Mouse (Mus musculus) kidney, embryonic 14.5 days (tissue): Measurements from ENCODE around the gene Olfr1288. TPM values are rescaled to one million over a fixed set of nuclear protein-coding genes. Genes with fewer than 3 reads are reported as not detected.

ENCODE experiments used
- ATAC-seq: fragments of 200-750 bp; cut with Nextera tagmentation; 2 replicates; pipeline ENCODE4 v1.8.0; 2017; ENCODE audit warnings: moderate number of reproducible peaks, mild to moderate bottlenecking, moderate TSS enrichment, moderate library complexity; ENCODE audit not compliant: low FRiP score, low TSS enrichment
- H3K27ac ChIP-seq: fragments of 300-500 bp; sonication (generic); 2 replicates; pipeline ENCODE4 v1.5.1; 2014; ENCODE audit warnings: low read depth, mild to moderate bottlenecking, low read length, moderate library complexity, mixed read lengths
- H3K27me3 ChIP-seq: fragments of 300-500 bp; sonication (generic); 2 replicates; pipeline ENCODE4 v1.6.1; 2014; ENCODE audit warnings: mild to moderate bottlenecking, low read length; ENCODE audit not compliant: control insufficient read depth, insufficient read depth
- H3K36me3 ChIP-seq: fragments of 300-500 bp; sonication (generic); 2 replicates; pipeline ENCODE4 v1.6.1; 2014; ENCODE audit warnings: low read length, mixed read lengths; ENCODE audit not compliant: control insufficient read depth, insufficient read depth
- H3K4me1 ChIP-seq: fragments of 300-500 bp; sonication (generic); 2 replicates; pipeline ENCODE4 v1.6.1; 2014; ENCODE audit warnings: low read length, mixed read lengths; ENCODE audit not compliant: control insufficient read depth, insufficient read depth
- H3K4me2 ChIP-seq: fragments of 300-500 bp; sonication (generic); replicated peaks from 2 replicates; pipeline ENCODE4 v1.6.1; 2014; ENCODE audit warnings: low read depth, mild to moderate bottlenecking, low read length
- H3K4me3 ChIP-seq: fragments of 300-500 bp; sonication (generic); 2 replicates; pipeline ENCODE4 v1.5.1; 2014; ENCODE audit warnings: mild to moderate bottlenecking, low read length
- H3K9ac ChIP-seq: fragments of 300-500 bp; sonication (generic); 2 replicates; pipeline ENCODE4 v1.6.1; 2014; ENCODE audit warnings: low read depth, mild to moderate bottlenecking, low read length, moderate library complexity
- H3K9me3 ChIP-seq: fragments of 300-500 bp; sonication (generic); 2 replicates; pipeline ENCODE4 v1.6.1; 2016; ENCODE audit warnings: low read length; ENCODE audit not compliant: control insufficient read depth
- WGBS: fragments of 180-500 bp; shearing (Covaris S2); extraction: QIAGEN DNeasy Blood & Tissue Kit; methylation state at CpG from one replicate; pipeline ENCODE4 v1.1.7; 2014; 5-methylcytosine and 5-hydroxymethylcytosine counted together
- polyA plus RNA-seq: library from polyadenylated mRNA; unstranded; fragments of >200 nt; fragmentation: Nextera tagmentation; extraction: Ambion mirVana; gene quantifications from 2 replicates; pipeline ENCODE4 v1.2.1, GENCODE M21; 2014

The Olfr1288 gene
- polyA plus RNA-seq, result not detected in 2 replicates

DNA sequence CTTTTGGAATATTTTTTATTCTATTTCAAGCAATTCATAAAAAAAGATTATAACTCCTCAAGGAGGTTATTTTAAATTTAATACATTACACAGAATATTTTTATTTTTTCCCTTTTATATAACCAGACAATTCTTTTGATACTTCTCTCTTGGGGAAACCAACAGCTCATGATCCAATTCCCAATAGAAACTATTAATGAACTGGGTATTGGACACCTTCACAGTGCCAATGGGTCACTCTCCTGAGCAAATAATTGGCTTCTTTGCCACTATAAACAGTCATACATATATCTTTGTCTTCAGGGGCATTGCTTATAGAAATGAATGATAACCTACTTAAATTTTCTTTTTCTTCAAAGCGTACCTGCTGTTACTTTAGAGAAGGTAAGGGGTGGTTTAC is at the start of gene Olfr1288:
Olfr1288 (plus strand) TSS at position 301 of the 400 bp plus-strand sequence.
- Histone ChIP-seq H3K9me3 (peaks cover 2% of the 10 kb centered on the region), H3K4me2 (no peak within 1 kb of the TSS), H3K4me3 (no peak within 1 kb of the TSS), H3K9ac (no peak within 1 kb of the TSS), H3K27ac (no peak within 1 kb of the TSS), H3K4me1 (no peaks in the 10 kb centered on the region), H3K27me3 (no peaks in the 10 kb centered on the region), H3K36me3 (no peaks in the 10 kb centered on the region)
- no peak for ATAC-seq
- WGBS, result 94% methylated on average over 1 of the region's 1 CpGs

DNA sequence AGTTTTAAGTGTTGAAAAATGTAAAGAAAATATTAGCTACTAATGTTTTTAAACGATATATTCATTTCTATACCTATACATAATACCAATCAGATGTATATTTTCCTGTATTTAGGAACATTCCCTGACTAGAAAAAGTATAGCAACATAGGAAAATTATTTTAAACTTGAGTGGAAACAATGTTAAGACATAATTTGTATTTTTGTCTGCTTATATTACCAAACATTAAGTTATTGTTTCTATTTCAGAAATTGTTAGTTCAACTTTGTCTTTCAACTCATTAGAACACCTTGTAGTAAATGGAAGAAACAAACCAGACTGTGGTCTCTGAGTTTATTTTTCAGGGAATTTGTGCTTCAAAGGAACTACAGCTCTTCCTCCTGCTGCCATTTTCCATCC is 25.1 kb upstream of the Olfr1288 start, which contains the start of gene Olfr1287:
Olfr1287 (plus strand) TSS at position 301 of the 400 bp plus-strand sequence.
- 67% methylated on average over 1 of the region's 1 CpGs for WGBS
- H3K27me3 ChIP-seq, result no peaks in the 10 kb centered on the region
- H3K9ac ChIP-seq, result no peak within 1 kb of the TSS
- no peak within 1 kb of the TSS for H3K4me3 ChIP-seq
- H3K27ac ChIP-seq, result no peak within 1 kb of the TSS
- ATAC-seq, result no peak
- H3K4me2 ChIP-seq, result no peak within 1 kb of the TSS
- H3K36me3 ChIP-seq, result no peaks in the 10 kb centered on the region
- H3K9me3 ChIP-seq, result no peaks in the 10 kb centered on the region
- no peaks in the 10 kb centered on the region for H3K4me1 ChIP-seq

DNA sequence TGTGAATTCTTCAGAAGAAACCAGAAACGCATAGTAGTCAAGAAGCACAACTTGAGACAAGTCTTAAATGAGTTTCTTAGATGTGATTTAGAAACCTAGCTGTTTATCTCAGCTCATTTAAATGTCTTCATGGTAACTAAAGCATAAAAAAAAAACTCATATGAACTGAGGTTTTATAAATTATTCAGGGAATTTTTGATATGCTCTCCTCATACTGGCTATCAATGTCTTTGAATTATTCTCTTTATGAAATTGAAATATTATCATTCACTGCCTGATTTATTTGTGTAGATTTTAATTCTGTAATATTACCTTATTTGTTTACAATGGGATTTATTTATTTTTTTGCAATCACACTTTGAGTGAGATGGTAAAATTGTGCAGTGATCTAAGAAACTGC is 6.6 kb downstream of the Olfr1288 start, which contains the start of gene Olfr1289:
Olfr1289 (plus strand) TSS at position 301 of the 400 bp plus-strand sequence.
- H3K36me3 ChIP-seq, result no peaks in the 10 kb centered on the region
- H3K9ac ChIP-seq, result no peak within 1 kb of the TSS
- H3K4me3 ChIP-seq, result no peak within 1 kb of the TSS
- no peak for ATAC-seq
- no peak within 1 kb of the TSS for H3K27ac ChIP-seq
- no peaks in the 10 kb centered on the region for H3K9me3 ChIP-seq
- no peak within 1 kb of the TSS for H3K4me2 ChIP-seq
- WGBS, result 74% methylated on average over 1 of the region's 1 CpGs
- no peaks in the 10 kb centered on the region for H3K27me3 ChIP-seq
- no peaks in the 10 kb centered on the region for H3K4me1 ChIP-seq

DNA sequence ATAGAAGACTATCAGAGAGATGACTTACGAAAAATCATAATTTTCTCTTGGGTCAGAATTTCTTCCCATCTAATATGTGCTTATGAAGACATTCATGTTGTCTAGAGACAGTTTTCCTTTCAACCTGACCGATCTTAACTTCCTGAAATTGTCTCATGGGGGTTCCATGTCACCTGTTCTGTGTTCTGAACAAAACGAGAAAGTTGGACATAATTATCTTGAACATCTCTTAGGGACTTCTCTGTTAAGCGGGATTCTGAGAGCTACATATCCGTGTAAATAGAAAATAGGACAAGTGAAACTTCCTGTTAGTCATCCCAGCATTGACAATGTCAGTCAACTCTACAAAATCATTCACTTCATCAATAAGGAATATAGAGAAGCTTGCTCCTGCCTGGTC is 19.8 kb downstream of the Olfr1288 start, which contains the start of gene Olfr1290:
Olfr1290 (minus strand) TSS at position 101 of the 400 bp plus-strand sequence.
- Histone ChIP-seq H3K9ac (no peak within 1 kb of the TSS), H3K4me3 (no peak within 1 kb of the TSS), H3K27me3 (no peaks in the 10 kb centered on the region), H3K27ac (no peak within 1 kb of the TSS), H3K9me3 (no peaks in the 10 kb centered on the region), H3K36me3 (no peaks in the 10 kb centered on the region), H3K4me1 (no peaks in the 10 kb centered on the region), H3K4me2 (no peak within 1 kb of the TSS)
- WGBS, result 86% methylated on average over 5 of the region's 5 CpGs
- ATAC-seq, result no peak

DNA sequence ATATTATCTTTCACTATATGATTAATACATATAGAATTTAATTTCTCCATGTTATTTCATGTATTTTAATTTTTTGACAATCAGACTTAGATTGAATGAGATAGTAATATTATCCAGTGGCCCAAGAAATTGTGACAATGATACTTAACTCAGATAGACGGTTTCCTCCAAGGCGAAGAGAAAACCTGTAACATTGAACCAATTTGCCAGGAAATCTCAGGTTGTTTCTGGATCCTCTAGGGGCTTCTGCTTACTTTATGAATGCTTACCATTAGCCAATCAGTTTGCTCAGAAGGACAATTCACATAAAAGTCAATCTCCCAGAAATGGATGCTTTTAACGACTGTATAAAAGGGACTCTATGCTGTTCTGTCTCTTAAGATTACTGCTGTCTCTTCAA is 23.0 kb downstream of the Olfr1288 start, which contains the start of gene Olfr1291-ps1:
Olfr1291-ps1 (plus strand) TSS at position 301 of the 400 bp plus-strand sequence.
- H3K4me3 ChIP-seq, result no peak within 1 kb of the TSS
- H3K4me1 ChIP-seq, result no peaks in the 10 kb centered on the region

DNA sequence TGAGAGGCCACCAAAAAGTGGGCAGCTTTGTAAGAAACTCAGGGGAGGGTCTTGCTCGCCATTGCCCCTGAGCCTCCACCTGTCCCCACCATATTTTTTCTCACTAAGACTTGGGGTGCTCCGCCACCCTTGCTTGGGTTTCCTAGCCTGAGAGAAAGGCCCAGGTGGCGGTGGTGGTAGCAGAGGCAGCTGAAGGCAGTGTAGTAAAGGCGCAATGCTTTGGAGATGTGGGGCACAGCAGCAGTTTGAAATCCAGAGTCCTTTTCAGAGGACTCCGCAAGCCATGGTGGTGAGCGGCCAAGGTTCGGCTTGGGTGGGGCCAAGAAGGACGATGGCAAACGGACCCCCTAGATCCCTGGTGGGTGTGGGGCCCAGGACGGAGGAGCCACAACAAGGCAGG is 43.5 kb downstream of the Olfr1288 start:
- Histone ChIP-seq H3K9ac (no peak overlapping the region), H3K27me3 (no peaks in the 10 kb centered on the region), H3K36me3 (no peaks in the 10 kb centered on the region), H3K4me2 (no peak overlapping the region), H3K4me1 (no peaks in the 10 kb centered on the region), H3K4me3 (no peak overlapping the region), H3K9me3 (no peaks in the 10 kb centered on the region), H3K27ac (no peak overlapping the region)
- 93% methylated on average over 10 of the region's 10 CpGs for WGBS
- ATAC-seq, result no peak

More for the DNA sequence above, 23.0 kb downstream of the Olfr1288 start, which contains the start of gene Olfr1291-ps1:
- H3K36me3 ChIP-seq, result no peaks in the 10 kb centered on the region
- H3K4me2 ChIP-seq, result no peak within 1 kb of the TSS
- H3K27me3 ChIP-seq, result no peaks in the 10 kb centered on the region
- no peak for ATAC-seq
- H3K9ac ChIP-seq, result no peak within 1 kb of the TSS
- H3K27ac ChIP-seq, result no peak within 1 kb of the TSS
- 81% methylated on average over 3 of the region's 3 CpGs for WGBS
- no peaks in the 10 kb centered on the region for H3K9me3 ChIP-seq

DNA sequence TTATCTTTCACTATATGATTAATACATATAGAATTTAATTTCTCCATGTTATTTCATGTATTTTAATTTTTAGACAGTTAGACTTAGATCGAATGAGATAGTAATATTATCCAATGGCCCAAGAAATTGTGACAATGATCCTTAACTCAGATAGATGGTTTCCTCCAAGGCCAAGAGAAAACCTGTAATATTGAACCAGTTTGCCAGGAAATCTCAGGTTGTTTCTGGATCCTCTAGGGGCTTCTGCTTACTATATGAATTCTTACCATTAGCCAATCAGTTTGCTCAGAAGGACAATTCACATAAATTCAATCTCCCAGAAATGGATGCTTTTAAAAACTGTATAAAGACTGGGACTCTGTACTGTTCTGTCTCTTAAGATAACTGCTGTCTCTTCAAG is 51.0 kb downstream of the Olfr1288 start, which contains the start of gene Olfr1293-ps:
Olfr1293-ps (plus strand) TSS at position 301 of the 400 bp plus-strand sequence.
- H3K36me3 ChIP-seq, result no peaks in the 10 kb centered on the region
- no peaks in the 10 kb centered on the region for H3K4me1 ChIP-seq
- H3K27me3 ChIP-seq, result no peaks in the 10 kb centered on the region
- H3K27ac ChIP-seq, result no peak within 1 kb of the TSS
- WGBS, result 83% methylated on average over 1 of the region's 1 CpGs
- H3K4me2 ChIP-seq, result no peak within 1 kb of the TSS
- H3K4me3 ChIP-seq, result no peak within 1 kb of the TSS
- ATAC-seq, result no peak
- no peaks in the 10 kb centered on the region for H3K9me3 ChIP-seq
- no peak within 1 kb of the TSS for H3K9ac ChIP-seq

Other genes with a start within 250 kb of the Olfr1288 start
- not detected in 2 replicates for gene 4930430A15Rik, start 244.5 kb upstream of the Olfr1288 start, polyA plus RNA-seq
- not detected in 2 replicates for gene Olfr1275, start 238.8 kb upstream of the Olfr1288 start, polyA plus RNA-seq
- gene Olfr1276, start 219.6 kb upstream of the Olfr1288 start, polyA plus RNA-seq, result not detected in 2 replicates
- not detected in 2 replicates for gene Olfr1277, start 200.0 kb upstream of the Olfr1288 start, polyA plus RNA-seq
- not detected in 2 replicates for gene Olfr1278, start 184.0 kb upstream of the Olfr1288 start, polyA plus RNA-seq
- gene Olfr1279, start 173.5 kb upstream of the Olfr1288 start, polyA plus RNA-seq, result not detected in 2 replicates
- not detected in 2 replicates for gene Olfr1280, start 160.1 kb upstream of the Olfr1288 start, polyA plus RNA-seq
- gene Olfr1281, start 147.6 kb upstream of the Olfr1288 start, polyA plus RNA-seq, result not detected in 2 replicates
- not detected in 2 replicates for gene Olfr1282, start 138.0 kb upstream of the Olfr1288 start, polyA plus RNA-seq
- gene Olfr1283, start 107.3 kb upstream of the Olfr1288 start, polyA plus RNA-seq, result not detected in 2 replicates
- gene Olfr1284, start 98.6 kb upstream of the Olfr1288 start, polyA plus RNA-seq, result not detected in 2 replicates
- gene Olfr1286, start 51.0 kb upstream of the Olfr1288 start, polyA plus RNA-seq, result not detected in 2 replicates
- gene Olfr1287, start 25.0 kb upstream of the Olfr1288 start, polyA plus RNA-seq, result not detected in 2 replicates
- not detected in 2 replicates for gene Olfr1289, start 6.7 kb downstream of the Olfr1288 start, polyA plus RNA-seq
- not detected in 2 replicates for gene Olfr1290, start 19.7 kb downstream of the Olfr1288 start, polyA plus RNA-seq
- not detected in 2 replicates for gene Olfr1291-ps1, start 23.1 kb downstream of the Olfr1288 start, polyA plus RNA-seq
- not detected in 2 replicates for gene Olfr1293-ps, start 51.1 kb downstream of the Olfr1288 start, polyA plus RNA-seq
- not detected in 2 replicates for gene Olfr1294, start 66.2 kb downstream of the Olfr1288 start, polyA plus RNA-seq
- not detected in 2 replicates for gene Olfr1295, start 95.6 kb downstream of the Olfr1288 start, polyA plus RNA-seq
- not detected in 2 replicates for gene Olfr1297, start 152.4 kb downstream of the Olfr1288 start, polyA plus RNA-seq
- not detected in 2 replicates for gene Olfr1298, start 175.1 kb downstream of the Olfr1288 start, polyA plus RNA-seq
- gene Olfr1299, start 187.3 kb downstream of the Olfr1288 start, polyA plus RNA-seq, result not detected in 2 replicates